Mouse (Mus musculus): ENCODE data around the gene Rasd2. TPM values are rescaled to one million over a fixed set of nuclear protein-coding genes. Genes with fewer than 3 reads are reported as not detected.

Rasd2 gene
- polyA plus RNA-seq, 1 experiment = not detected

DNA sequence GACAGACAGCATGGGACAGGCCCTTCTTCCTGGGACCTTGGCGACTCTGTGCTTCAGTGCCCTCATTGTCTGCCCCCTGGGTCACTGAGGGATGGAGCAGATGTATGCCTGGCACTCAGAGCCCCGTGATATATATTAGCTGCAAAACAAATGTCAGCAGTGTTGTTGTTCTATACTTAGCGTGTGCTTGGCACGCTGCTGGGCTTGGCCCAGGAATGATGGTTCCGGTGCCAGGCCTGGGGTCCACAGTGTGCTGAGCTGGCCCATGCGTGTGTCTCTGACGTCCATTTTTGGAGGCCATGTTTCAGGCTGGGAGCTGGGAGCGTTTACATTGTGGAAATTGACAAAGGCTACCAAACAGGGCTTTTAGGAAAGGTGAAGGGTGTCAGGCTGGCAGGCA, 3.1 kb downstream of the Rasd2 start:
- no peak overlapping the region for H3ac ChIP-seq (ENCODE audit: control insufficient read depth, insufficient read length)
- TF ChIP-seq POLR2AphosphoS2 (IDR thresholded peaks at IDR 0.05; ENCODE audit: insufficient read length, low read depth) (no peak), E2F4 (IDR thresholded peaks at IDR 0.05; ENCODE audit: insufficient read depth) (no peak), TCF12 (IDR thresholded peaks at IDR 0.05; ENCODE audit: insufficient read depth, poor library complexity, severe bottlenecking) (no peak), MYOD1 (IDR thresholded peaks at IDR 0.05; ENCODE audit: control insufficient read depth in 1 of 3, insufficient read length in 2 of 3, low read depth in 2 of 3) (no peak), SRF (IDR thresholded peaks at IDR 0.05; ENCODE audit: control insufficient read depth, insufficient read length, low read depth) (no peak), USF1 (IDR thresholded peaks at IDR 0.05; ENCODE audit: low read depth) (no peak), REST (IDR thresholded peaks at IDR 0.05; ENCODE audit: insufficient read depth, insufficient read length) (no peak), MAX (IDR thresholded peaks at IDR 0.05; ENCODE audit: low read depth) (no peak), POLR2A (IDR thresholded peaks at IDR 0.05; ENCODE audit: insufficient read length, low read depth) (no peak), TCF3 (IDR thresholded peaks at IDR 0.05; ENCODE audit: insufficient read length, low read depth) (no peak), MYOG (IDR thresholded peaks at IDR 0.05; ENCODE audit: control insufficient read depth in 1 of 3, insufficient read depth in 1 of 3, insufficient read length in 2 of 3, low read depth in 2 of 3) (no peak), CEBPB (IDR thresholded peaks at IDR 0.05; ENCODE audit: insufficient read depth, poor library complexity, severe bottlenecking) (no peak)
- no peak overlapping the region for H3K4me2 ChIP-seq (ENCODE audit: low read depth)
- H3K27me3 ChIP-seq (ENCODE audit: control insufficient read depth, insufficient read depth, insufficient read length) = peaks cover 32% of the 10 kb centered on the region
- no peak overlapping the region for H3K4me3 ChIP-seq
- no peaks in the 10 kb centered on the region for H3K79me2 ChIP-seq (ENCODE audit: control insufficient read depth, insufficient read depth)
- no peaks in the 10 kb centered on the region for H3K36me3 ChIP-seq (ENCODE audit: control insufficient read depth, insufficient read depth)

DNA sequence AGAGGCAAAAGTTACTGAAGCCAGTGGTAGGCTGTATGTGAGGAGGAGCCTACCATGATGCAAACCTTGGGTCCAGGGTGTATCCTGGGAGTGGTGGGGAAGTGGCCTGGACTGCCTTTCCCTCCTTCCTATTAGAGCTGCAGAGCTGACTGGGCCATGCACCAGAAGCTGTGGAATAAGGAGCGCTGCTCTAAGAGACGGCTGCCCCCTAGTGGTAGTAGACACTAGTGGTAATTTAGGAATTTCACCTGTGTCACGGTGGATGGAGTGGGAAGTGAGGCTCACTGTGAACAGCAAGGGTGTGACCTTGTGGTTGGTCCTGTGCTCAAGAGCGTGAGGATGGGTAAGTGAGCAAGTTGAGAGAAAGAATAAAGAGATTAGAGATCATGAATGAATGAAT, 4.2 kb downstream of the Rasd2 start:
- TF ChIP-seq CEBPB (IDR thresholded peaks at IDR 0.05; ENCODE audit: insufficient read depth, poor library complexity, severe bottlenecking) = no peak
- TF ChIP-seq MYOG (IDR thresholded peaks at IDR 0.05; ENCODE audit: control insufficient read depth in 1 of 3, insufficient read depth in 1 of 3, insufficient read length in 2 of 3, low read depth in 2 of 3) = no peak
- no peak for TF ChIP-seq TCF3 (IDR thresholded peaks at IDR 0.05; ENCODE audit: insufficient read length, low read depth)
- TF ChIP-seq USF1 (IDR thresholded peaks at IDR 0.05; ENCODE audit: low read depth) = no peak
- no peak for TF ChIP-seq POLR2A (IDR thresholded peaks at IDR 0.05; ENCODE audit: insufficient read length, low read depth)
- no peak for TF ChIP-seq TCF12 (IDR thresholded peaks at IDR 0.05; ENCODE audit: insufficient read depth, poor library complexity, severe bottlenecking)
- TF ChIP-seq REST (IDR thresholded peaks at IDR 0.05; ENCODE audit: insufficient read depth, insufficient read length) = no peak
- TF ChIP-seq POLR2AphosphoS2 (IDR thresholded peaks at IDR 0.05; ENCODE audit: insufficient read length, low read depth) = no peak
- TF ChIP-seq E2F4 (IDR thresholded peaks at IDR 0.05; ENCODE audit: insufficient read depth) = no peak
- no peak for TF ChIP-seq MAX (IDR thresholded peaks at IDR 0.05; ENCODE audit: low read depth)
- no peak for TF ChIP-seq MYOD1 (IDR thresholded peaks at IDR 0.05; ENCODE audit: control insufficient read depth in 1 of 3, insufficient read length in 2 of 3, low read depth in 2 of 3)
- TF ChIP-seq SRF (IDR thresholded peaks at IDR 0.05; ENCODE audit: control insufficient read depth, insufficient read length, low read depth) = no peak
- Histone ChIP-seq H3K4me2 (ENCODE audit: low read depth) (no peak overlapping the region), H3K79me2 (ENCODE audit: control insufficient read depth, insufficient read depth) (no peaks in the 10 kb centered on the region), H3ac (ENCODE audit: control insufficient read depth, insufficient read length) (no peak overlapping the region), H3K27me3 (ENCODE audit: control insufficient read depth, insufficient read depth, insufficient read length) (peaks cover 26% of the 10 kb centered on the region), H3K36me3 (ENCODE audit: control insufficient read depth, insufficient read depth) (no peaks in the 10 kb centered on the region), H3K4me3 (no peak overlapping the region)

DNA sequence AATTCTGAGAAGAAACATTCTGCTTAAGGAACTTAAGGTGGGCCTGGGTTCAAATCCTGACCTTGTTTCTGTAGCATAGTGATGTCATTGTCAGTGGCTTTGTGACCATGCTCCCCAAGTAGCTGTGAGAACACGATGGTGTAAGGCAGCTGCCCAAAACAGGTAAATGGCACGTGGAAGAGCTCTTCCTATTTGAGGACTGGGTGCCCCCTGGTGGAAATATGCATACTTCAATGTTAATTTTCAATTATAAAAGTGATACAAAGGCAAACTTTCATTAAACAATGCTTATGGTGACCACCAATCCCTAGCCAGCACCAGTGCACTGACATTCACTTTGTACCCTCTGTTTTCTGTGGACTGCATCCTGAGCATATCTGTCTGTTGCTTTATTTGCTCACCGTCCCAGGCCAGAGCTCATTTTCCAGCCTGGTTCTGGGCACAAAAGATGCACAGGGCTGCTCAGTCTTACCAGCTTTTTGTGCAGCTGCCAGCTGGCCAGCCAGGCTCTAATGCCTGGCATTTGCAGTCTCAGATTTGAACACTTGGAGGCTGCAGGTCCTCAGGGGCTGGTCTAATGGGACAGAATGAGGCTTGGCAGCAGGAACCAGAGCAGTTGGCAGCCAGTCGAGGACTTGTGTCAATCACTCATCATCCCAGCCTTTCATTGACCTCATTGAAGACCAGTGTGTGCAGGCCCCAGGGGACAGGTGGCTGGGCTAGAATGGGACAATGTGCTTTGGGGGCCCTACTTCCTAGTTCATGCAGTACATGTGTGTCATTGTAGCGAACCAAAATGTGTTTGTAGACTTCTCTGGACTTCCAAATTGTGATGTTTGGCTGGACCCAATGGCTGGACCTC, 6.4 kb downstream of the Rasd2 start:
- no peak for TF ChIP-seq USF1 (IDR thresholded peaks at IDR 0.05; ENCODE audit: low read depth)
- no peak for TF ChIP-seq MAX (IDR thresholded peaks at IDR 0.05; ENCODE audit: low read depth)
- TF ChIP-seq SRF (IDR thresholded peaks at IDR 0.05; ENCODE audit: control insufficient read depth, insufficient read length, low read depth) = no peak
- TF ChIP-seq MYOG (IDR thresholded peaks at IDR 0.05; ENCODE audit: control insufficient read depth in 1 of 3, insufficient read depth in 1 of 3, insufficient read length in 2 of 3, low read depth in 2 of 3) = no peak
- no peak for TF ChIP-seq MYOD1 (IDR thresholded peaks at IDR 0.05; ENCODE audit: control insufficient read depth in 1 of 3, insufficient read length in 2 of 3, low read depth in 2 of 3)
- Histone ChIP-seq H3K36me3 (ENCODE audit: control insufficient read depth, insufficient read depth) (no peaks in the 10 kb centered on the region), H3K27me3 (ENCODE audit: control insufficient read depth, insufficient read depth, insufficient read length) (peaks cover 6% of the 10 kb centered on the region), H3K79me2 (ENCODE audit: control insufficient read depth, insufficient read depth) (no peaks in the 10 kb centered on the region), H3K4me3 (no peak overlapping the region), H3ac (ENCODE audit: control insufficient read depth, insufficient read length) (no peak overlapping the region), H3K4me2 (ENCODE audit: low read depth) (no peak overlapping the region)

DNA sequence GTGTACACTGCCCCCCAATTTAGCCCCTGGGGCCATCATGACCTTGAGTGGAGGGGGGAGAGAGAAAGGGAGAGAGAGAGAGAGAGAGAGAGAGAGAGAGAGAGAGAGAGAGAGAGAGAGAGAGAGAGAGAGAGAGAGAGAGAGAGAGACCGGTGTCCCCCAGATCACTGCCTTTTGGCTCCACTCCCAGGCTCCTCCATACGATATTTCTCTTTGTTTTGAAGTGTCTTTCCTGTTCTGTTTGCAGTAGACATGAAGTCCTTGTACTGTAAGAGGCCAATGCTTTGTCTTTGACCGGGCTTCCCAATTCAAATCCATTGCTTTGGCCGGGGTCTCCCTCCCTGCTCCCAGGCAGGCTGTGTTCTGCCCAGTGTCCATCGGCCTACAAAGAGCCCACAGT, 8.9 kb downstream of the Rasd2 start:
- no peak overlapping the region for H3K4me2 ChIP-seq (ENCODE audit: low read depth)
- no peaks in the 10 kb centered on the region for H3K27me3 ChIP-seq (ENCODE audit: control insufficient read depth, insufficient read depth, insufficient read length)
- no peak overlapping the region for H3K4me3 ChIP-seq
- no peak overlapping the region for H3ac ChIP-seq (ENCODE audit: control insufficient read depth, insufficient read length)
- TF ChIP-seq TCF12 (IDR thresholded peaks at IDR 0.05; ENCODE audit: insufficient read depth, poor library complexity, severe bottlenecking) (no peak), MYOG (IDR thresholded peaks at IDR 0.05; ENCODE audit: control insufficient read depth in 1 of 3, insufficient read depth in 1 of 3, insufficient read length in 2 of 3, low read depth in 2 of 3) (no peak), E2F4 (IDR thresholded peaks at IDR 0.05; ENCODE audit: insufficient read depth) (no peak), USF1 (IDR thresholded peaks at IDR 0.05; ENCODE audit: low read depth) (no peak), TCF3 (IDR thresholded peaks at IDR 0.05; ENCODE audit: insufficient read length, low read depth) (no peak), CEBPB (IDR thresholded peaks at IDR 0.05; ENCODE audit: insufficient read depth, poor library complexity, severe bottlenecking) (no peak), REST (IDR thresholded peaks at IDR 0.05; ENCODE audit: insufficient read depth, insufficient read length) (no peak), POLR2AphosphoS2 (IDR thresholded peaks at IDR 0.05; ENCODE audit: insufficient read length, low read depth) (no peak), MYOD1 (IDR thresholded peaks at IDR 0.05; ENCODE audit: control insufficient read depth in 1 of 3, insufficient read length in 2 of 3, low read depth in 2 of 3) (no peak), POLR2A (IDR thresholded peaks at IDR 0.05; ENCODE audit: insufficient read length, low read depth) (no peak), SRF (IDR thresholded peaks at IDR 0.05; ENCODE audit: control insufficient read depth, insufficient read length, low read depth) (no peak), MAX (IDR thresholded peaks at IDR 0.05; ENCODE audit: low read depth) (no peak)
- no peaks in the 10 kb centered on the region for H3K36me3 ChIP-seq (ENCODE audit: control insufficient read depth, insufficient read depth)
- no peaks in the 10 kb centered on the region for H3K79me2 ChIP-seq (ENCODE audit: control insufficient read depth, insufficient read depth)
